Mouse (Mus musculus) liver, postnatal 0 days (tissue): Measurements from ENCODE around the gene Mogat2.

Experiments
- CTCF ChIP-seq: sonication (generic); IDR thresholded peaks from 2 replicates; pipeline ENCODE4 v1.5.1; 2016; ENCODE audit warnings: antibody characterized with exemption, low read depth
- EP300 ChIP-seq: IDR thresholded peaks from 2 replicates; pipeline ENCODE4 v1.6.1; 2016; ENCODE audit warnings: antibody characterized with exemption, low read depth, mild to moderate bottlenecking

DNA sequence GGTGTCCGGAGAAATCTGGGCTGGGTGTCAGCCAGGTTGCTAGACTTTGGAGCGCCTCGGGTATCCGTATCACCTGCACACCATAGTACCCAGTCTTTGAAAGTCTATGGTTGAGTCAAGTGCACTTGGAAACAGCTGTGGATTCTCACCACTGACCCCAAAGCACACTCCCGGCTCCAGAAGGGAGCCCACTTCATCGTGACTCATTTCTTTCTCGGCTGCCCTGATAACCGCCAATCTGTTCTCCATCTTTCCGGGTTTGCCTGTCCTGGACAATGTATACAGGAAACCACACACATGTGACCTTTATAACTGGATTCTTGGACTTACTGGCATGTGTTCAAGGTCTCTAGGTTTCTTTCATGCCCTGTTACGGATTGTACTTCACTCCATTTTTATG, 11.8 kb downstream of the Mogat2 start:
- TF ChIP-seq CTCF (no peak), EP300 (no peak)
